Mouse (Mus musculus) liver, embryonic 14.5 days (tissue): Measurements from ENCODE around the gene Wwc1. TPM values are rescaled to one million over a fixed set of nuclear protein-coding genes. Genes with fewer than 3 reads are reported as not detected.

Source experiments
- ATAC-seq: fragments of 200-750 bp; cut with Nextera tagmentation; 2 replicates; pipeline ENCODE4 v1.8.0; 2017; ENCODE audit warnings: moderate number of reproducible peaks, mild to moderate bottlenecking, moderate library complexity; ENCODE audit not compliant: insufficient read depth
- DNase-seq, 3 experiments: peaks; one replicate each; pipeline ENCODE4 v3.0.0-alpha.2; 2012 to 2013; ENCODE audit warnings: low read depth in 3 of 3, low spot score in 3 of 3
- H3K27ac ChIP-seq: fragments of 300-500 bp; sonication (generic); 2 replicates; pipeline ENCODE4 v1.5.1; 2014; ENCODE audit warnings: moderate library complexity, mild to moderate bottlenecking, control low read depth, inconsistent platforms
- H3K27me3 ChIP-seq: fragments of 300-500 bp; sonication (generic); 2 replicates; pipeline ENCODE4 v1.6.1; 2014; ENCODE audit warnings: mild to moderate bottlenecking, low read length, moderate library complexity; ENCODE audit not compliant: control insufficient read depth, insufficient read depth
- H3K36me3 ChIP-seq: fragments of 300-500 bp; sonication (generic); replicated peaks from 2 replicates; pipeline ENCODE4 v1.6.1; 2014; ENCODE audit warnings: low read depth; ENCODE audit not compliant: control insufficient read depth, insufficient read depth
- H3K4me1 ChIP-seq, 2 experiments: fragments of 200-500 bp in 1 of 2; fragments of 300-500 bp in 1 of 2; sonication (generic) in 1 of 2; replicated peaks; 2 replicates each; pipeline ENCODE4 v1.6.1; 2012 to 2014; ENCODE audit warnings: antibody characterized with exemption in 1 of 2, inconsistent platforms in 1 of 2, low read length in 1 of 2; ENCODE audit not compliant: control insufficient read depth in 2 of 2, insufficient read depth in 2 of 2
- H3K4me2 ChIP-seq: fragments of 300-500 bp; sonication (generic); 2 replicates; pipeline ENCODE4 v1.6.1; 2014; ENCODE audit warnings: low read depth, mild to moderate bottlenecking, control low read depth, moderate library complexity
- H3K4me3 ChIP-seq, 2 experiments: fragments of 200-500 bp in 1 of 2; fragments of 300-500 bp in 1 of 2; sonication (generic) in 1 of 2; 2 replicates each; pipeline ENCODE4 v1.5.1; 2012 to 2014; ENCODE audit warnings: low read depth in 2 of 2, low read length in 2 of 2, mild to moderate bottlenecking in 2 of 2, control low read depth in 1 of 2, inconsistent platforms in 1 of 2, moderate library complexity in 1 of 2; ENCODE audit not compliant: insufficient read depth in 1 of 2
- H3K9ac ChIP-seq: fragments of 300-500 bp; sonication (generic); replicated peaks from 2 replicates; pipeline ENCODE4 v1.6.1; 2014; ENCODE audit warnings: mild to moderate bottlenecking, control low read depth, moderate library complexity
- H3K9me3 ChIP-seq: fragments of 300-500 bp; sonication (generic); 2 replicates; pipeline ENCODE4 v1.6.1; 2016; ENCODE audit warnings: low read length, mixed read lengths; ENCODE audit not compliant: control insufficient read depth
- CTCF ChIP-seq: IDR thresholded peaks from 2 replicates; pipeline ENCODE4 v1.5.1; 2016; ENCODE audit warnings: antibody characterized with exemption, low read depth, control low read depth
- EP300 ChIP-seq: IDR thresholded peaks from 2 replicates; pipeline ENCODE4 v1.6.1; 2016; ENCODE audit warnings: antibody characterized with exemption, low read depth
- WGBS: fragments of 180-500 bp; shearing (Covaris S2); extraction: QIAGEN DNeasy Blood & Tissue Kit; methylation state at CpG from one replicate; pipeline ENCODE4 v1.1.7; 2014; ENCODE audit not compliant: insufficient replicate concordance; 5-methylcytosine and 5-hydroxymethylcytosine counted together
- polyA plus RNA-seq, 2 experiments: library from polyadenylated mRNA; depleted of rRNA in 1 of 2; stranded (reverse) in 1 of 2; unstranded in 1 of 2; fragments of >200 nt; fragmentation: Nextera tagmentation in 1 of 2; extraction: Ambion mirVana in 1 of 2; gene quantifications; 2 replicates each; pipeline versions ENCODE4 v1.2.1 to v1.2.3; 2012 to 2014

The Wwc1 gene
- polyA plus RNA-seq, 2 experiments, result 0.65 to 2.5 TPM

DNA sequence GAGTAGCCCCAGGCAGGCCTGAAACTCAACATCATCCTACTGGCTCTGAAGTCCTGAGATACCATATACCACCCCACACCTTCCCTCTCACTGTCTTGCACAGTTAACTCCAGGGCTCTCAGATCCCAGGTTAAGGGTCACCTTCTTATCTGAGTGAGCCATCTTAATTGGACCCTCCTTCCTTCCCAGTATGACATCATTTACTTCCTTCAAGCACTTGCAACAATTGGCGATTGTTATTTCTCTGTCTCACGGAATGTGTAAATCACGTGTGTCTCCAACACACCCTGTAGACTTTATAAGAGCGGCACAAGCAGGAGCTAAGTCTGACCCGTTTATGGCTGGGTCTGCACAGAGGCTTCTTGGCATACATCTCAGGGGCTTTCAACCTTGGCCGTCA, 35.1 kb downstream of the Wwc1 start:
- H3K27me3 ChIP-seq, result no peaks in the 10 kb centered on the region
- no peak for ATAC-seq
- DNase-seq, result no peak
- no peak overlapping the region for H3K4me2 ChIP-seq
- H3K9ac ChIP-seq, result no peak overlapping the region
- peaks cover 0 to 3% of the 10 kb centered on the region in 2 experiments; a peak in 2 of 4 replicates for H3K4me1 ChIP-seq
- H3K9me3 ChIP-seq, result no peaks in the 10 kb centered on the region
- no peak overlapping the region for H3K4me3 ChIP-seq
- WGBS, result 33% methylated on average over 6 of the region's 6 CpGs
- H3K36me3 ChIP-seq, result no peaks in the 10 kb centered on the region
- TF ChIP-seq EP300, result no peak
- TF ChIP-seq CTCF, result no peak
- no peak overlapping the region for H3K27ac ChIP-seq

DNA sequence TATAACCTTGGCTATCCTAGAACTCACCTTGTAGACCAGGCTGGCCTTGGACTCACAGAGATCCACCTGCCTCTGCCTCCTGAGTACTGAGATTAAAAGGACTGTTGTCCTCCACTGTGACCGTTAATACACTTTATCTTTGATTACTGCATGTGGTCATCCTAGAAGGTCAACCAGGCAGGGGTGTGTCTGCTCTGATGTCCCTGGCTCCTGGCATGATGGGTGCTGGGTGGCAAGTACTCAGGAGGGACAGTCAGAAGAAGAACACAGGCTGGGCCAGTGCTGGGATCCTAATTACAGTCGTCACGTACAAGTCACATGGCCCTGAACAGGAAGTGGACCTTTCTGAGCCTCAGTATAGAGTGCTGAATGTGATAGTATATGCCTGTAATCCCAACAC, 38.7 kb downstream of the Wwc1 start:
- Histone ChIP-seq H3K27ac (no peak overlapping the region), H3K36me3 (no peaks in the 10 kb centered on the region)
- 34% methylated on average over 3 of the region's 3 CpGs for WGBS

DNA sequence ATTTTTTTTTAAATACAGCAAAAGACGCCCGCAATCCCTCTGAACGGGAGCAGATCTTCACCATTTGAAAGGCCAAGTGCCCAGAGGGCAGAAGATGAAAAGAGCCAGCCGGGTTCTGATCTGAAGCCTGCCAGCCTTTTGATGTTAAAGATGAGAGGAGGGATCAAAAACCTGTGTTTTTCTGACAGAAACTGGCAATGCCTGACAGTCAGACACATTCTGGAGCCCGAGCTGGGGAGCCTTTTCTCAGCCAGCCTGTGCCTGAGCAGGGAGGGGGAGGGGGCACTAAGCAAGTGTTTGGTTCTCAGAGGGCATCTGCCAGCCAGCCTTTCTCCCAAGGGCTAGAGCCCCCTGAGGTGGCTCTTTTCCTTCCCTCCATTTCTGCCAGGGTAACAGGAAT, 39.3 kb downstream of the Wwc1 start:
- H3K4me1 ChIP-seq, result no peaks in the 10 kb centered on the region
- no peak overlapping the region for H3K9ac ChIP-seq
- H3K27ac ChIP-seq, result no peak overlapping the region
- no peak for ATAC-seq
- H3K4me2 ChIP-seq, result no peak overlapping the region
- no peaks in the 10 kb centered on the region for H3K36me3 ChIP-seq
- no peaks in the 10 kb centered on the region for H3K27me3 ChIP-seq
- no peak for DNase-seq
- no peaks in the 10 kb centered on the region for H3K9me3 ChIP-seq
- TF ChIP-seq CTCF (no peak), EP300 (no peak)
- H3K4me3 ChIP-seq, result no peak overlapping the region
- 48% methylated on average over 5 of the region's 5 CpGs for WGBS

More for the DNA sequence above, 38.7 kb downstream of the Wwc1 start:
- H3K27me3 ChIP-seq, result no peaks in the 10 kb centered on the region
- H3K4me3 ChIP-seq, result no peak overlapping the region
- DNase-seq (no peak), ATAC-seq (no peak)
- H3K9ac ChIP-seq, result no peak overlapping the region
- H3K4me1 ChIP-seq, result no peaks in the 10 kb centered on the region
- no peaks in the 10 kb centered on the region for H3K9me3 ChIP-seq
- TF ChIP-seq EP300, result no peak
- TF ChIP-seq CTCF, result no peak
- no peak overlapping the region for H3K4me2 ChIP-seq

DNA sequence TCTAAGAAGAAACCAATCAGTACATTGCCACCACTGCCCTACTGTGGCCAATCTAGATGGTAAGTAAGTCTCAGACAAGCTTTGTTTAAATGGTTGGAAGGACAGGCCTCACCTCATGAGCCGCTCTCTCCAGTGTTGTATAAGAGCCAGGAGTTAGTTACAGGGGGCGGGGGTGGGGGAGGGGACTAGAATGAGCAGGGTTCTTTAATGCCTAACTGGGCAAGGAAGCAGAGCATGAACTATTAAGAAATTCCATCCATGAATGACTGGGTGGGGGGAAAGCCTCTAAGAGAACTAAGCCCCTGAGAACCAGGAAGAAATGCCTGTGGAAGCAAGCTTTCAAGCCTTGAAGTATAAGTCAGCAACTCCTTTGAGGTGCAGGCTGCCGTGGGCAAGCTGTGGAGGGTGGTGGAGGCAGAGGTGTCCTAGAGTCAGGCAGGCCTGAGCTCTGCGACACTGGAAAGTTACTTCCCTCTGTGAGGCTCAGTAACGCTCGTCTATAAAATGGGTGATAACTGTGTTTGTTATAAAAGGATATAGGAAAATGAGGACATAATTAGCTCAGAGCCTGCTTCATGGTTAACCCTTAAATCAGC, 41.4 kb downstream of the Wwc1 start:
- Histone ChIP-seq H3K4me3 (no peak overlapping the region), H3K27ac (no peak overlapping the region), H3K9me3 (no peaks in the 10 kb centered on the region), H3K36me3 (no peaks in the 10 kb centered on the region), H3K4me2 (no peak overlapping the region), H3K4me1 (no peaks in the 10 kb centered on the region), H3K27me3 (no peaks in the 10 kb centered on the region), H3K9ac (no peak overlapping the region)
- TF ChIP-seq EP300 (no peak), CTCF (no peak)
- DNase-seq, result no peak
- 50% methylated on average over 6 of the region's 6 CpGs for WGBS
- ATAC-seq, result no peak

DNA sequence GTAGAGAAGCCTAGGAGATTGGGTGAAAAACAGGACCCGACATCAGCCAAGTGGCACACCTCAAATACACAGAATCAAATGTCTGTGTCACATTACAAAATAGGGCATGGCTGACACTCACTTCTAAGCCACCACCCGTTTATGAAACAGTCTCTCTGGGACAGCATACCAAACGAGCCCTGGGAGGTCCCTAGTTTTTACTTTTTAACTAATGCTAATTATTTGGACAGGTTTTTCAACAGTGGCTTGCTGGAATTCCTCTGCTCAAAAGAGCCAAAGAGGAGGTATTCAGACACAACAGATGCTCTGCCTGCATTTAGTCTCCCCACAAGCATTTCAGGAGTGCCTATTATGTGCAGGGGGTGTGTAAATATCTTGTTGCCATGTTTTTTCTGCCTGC, 44.7 kb downstream of the Wwc1 start:
- no peak for DNase-seq
- Histone ChIP-seq H3K36me3 (no peaks in the 10 kb centered on the region), H3K27ac (no peak overlapping the region), H3K27me3 (no peaks in the 10 kb centered on the region), H3K9ac (no peak overlapping the region), H3K4me2 (no peak overlapping the region), H3K4me3 (no peak overlapping the region), H3K9me3 (no peaks in the 10 kb centered on the region), H3K4me1 (no peaks in the 10 kb centered on the region)
- TF ChIP-seq CTCF (no peak), EP300 (no peak)
- WGBS, result 36% methylated on average over 3 of the region's 3 CpGs
- ATAC-seq, result no peak
